Comparison of ENCODE assay signal across 8 mouse cellular contexts in genomic region chr8:109691769-109692168, GRCm38 (mm10). TPM values are rescaled to one million over a fixed set of nuclear protein-coding genes. Genes with fewer than 3 reads are reported as not detected.
DNase-seq lines count a peak whose midpoint lies in the region; ATAC-seq and TF ChIP-seq lines count a peak whose summit lies in the region.

No protein-coding gene starts in this region.

- no peaks in the 10 kb centered on the region for H3K9me3 ChIP-seq in kidney, embryonic 14.5 days (ENCODE audit: control insufficient read depth, low read length)
- H3K9me3 ChIP-seq in embryonic facial prominence, embryonic 14.5 days (ENCODE audit: control insufficient read depth, low read length), result no peaks in the 10 kb centered on the region
- H3K9me3 ChIP-seq in intestine, embryonic 16.5 days (ENCODE audit: control insufficient read depth, low read length), result no peaks in the 10 kb centered on the region

- peak overlapping the region; percentile 100 for H3K4me3 ChIP-seq in kidney, embryonic 14.5 days (ENCODE audit: low read length)
- peak overlapping the region; percentile 63 for H3K4me3 ChIP-seq in embryonic facial prominence, embryonic 14.5 days (ENCODE audit: low read depth, low read length)
- H3K4me3 ChIP-seq in intestine, embryonic 16.5 days (ENCODE audit: low read length), result peak overlapping the region; percentile 98
- H3K4me3 ChIP-seq in myocyte, result peak overlapping the region; percentile 83

- peaks cover 23% of the 10 kb centered on the region for H3K4me1 ChIP-seq in kidney, embryonic 14.5 days (ENCODE audit: control insufficient read depth, insufficient read depth, low read length)
- H3K4me1 ChIP-seq in embryonic facial prominence, embryonic 14.5 days (ENCODE audit: control insufficient read depth, insufficient read depth, low read length), result peaks cover 22% of the 10 kb centered on the region
- peaks cover 22% of the 10 kb centered on the region for H3K4me1 ChIP-seq in intestine, embryonic 16.5 days (ENCODE audit: control insufficient read depth, insufficient read depth, low read length)

- H3K4me2 ChIP-seq in kidney, embryonic 14.5 days (replicated peaks; ENCODE audit: low read depth, low read length), result peak overlapping the region; percentile 74
- peak overlapping the region; percentile 70 for H3K4me2 ChIP-seq in embryonic facial prominence, embryonic 14.5 days (ENCODE audit: low read depth, low read length)
- peak overlapping the region; percentile 64 for H3K4me2 ChIP-seq in intestine, embryonic 16.5 days (ENCODE audit: low read depth, low read length)
- H3K4me2 ChIP-seq in myocyte (ENCODE audit: low read depth), result peak overlapping the region; percentile 79

- intact Hi-C loops in left cerebral cortex, postnatal 10 days (cut with DNase I), result loop anchor here (2.0 kb wide), 1 partner anchor 83 kb away; the partner anchor contains the start of gene Dhodh

- H3K9ac ChIP-seq in kidney, embryonic 14.5 days (ENCODE audit: low read depth, low read length), result peak overlapping the region; percentile 96
- peak overlapping the region; percentile 80 for H3K9ac ChIP-seq in embryonic facial prominence, embryonic 14.5 days (ENCODE audit: low read depth, low read length)
- 0 out of 2 replicates have a peak overlapping the region, but pooled peaks have one; percentile 13 for H3K9ac ChIP-seq in intestine, embryonic 16.5 days (ENCODE audit: low read depth, low read length)

- H3K27ac ChIP-seq in kidney, embryonic 14.5 days (ENCODE audit: low read depth, low read length), result no peak overlapping the region
- H3K27ac ChIP-seq in embryonic facial prominence, embryonic 14.5 days (replicated peaks; ENCODE audit: low read depth, low read length), result no peak overlapping the region
- no peak overlapping the region for H3K27ac ChIP-seq in intestine, embryonic 16.5 days (ENCODE audit: low read length)

- no peak for ATAC-seq in kidney, embryonic 14.5 days (ENCODE audit: low FRiP score, low TSS enrichment)
- ATAC-seq in embryonic facial prominence, embryonic 14.5 days (ENCODE audit: low read depth), result no peak
- no peak for ATAC-seq in intestine, embryonic 16.5 days

- no peaks in the 10 kb centered on the region for H3K27me3 ChIP-seq in kidney, embryonic 14.5 days (ENCODE audit: control insufficient read depth, insufficient read depth, low read length)
- no peaks in the 10 kb centered on the region for H3K27me3 ChIP-seq in embryonic facial prominence, embryonic 14.5 days (replicated peaks; ENCODE audit: control insufficient read depth, insufficient read depth, low read length)
- H3K27me3 ChIP-seq in intestine, embryonic 16.5 days (replicated peaks; ENCODE audit: control insufficient read depth, insufficient read depth, low read length), result no peaks in the 10 kb centered on the region
- no peaks in the 10 kb centered on the region for H3K27me3 ChIP-seq in myocyte (ENCODE audit: control insufficient read depth, insufficient read depth, insufficient read length)

- no peak for TF ChIP-seq POLR2A in myocyte (IDR thresholded peaks at IDR 0.05; ENCODE audit: insufficient read length, low read depth)

- peaks cover 62% of the 10 kb centered on the region for H3K79me2 ChIP-seq in myocyte (ENCODE audit: control insufficient read depth, insufficient read depth)

- H3K36me3 ChIP-seq in kidney, embryonic 14.5 days (ENCODE audit: control insufficient read depth, insufficient read depth, low read length), result no peaks in the 10 kb centered on the region
- H3K36me3 ChIP-seq in embryonic facial prominence, embryonic 14.5 days (ENCODE audit: control insufficient read depth, insufficient read depth, low read length), result no peaks in the 10 kb centered on the region
- no peaks in the 10 kb centered on the region for H3K36me3 ChIP-seq in intestine, embryonic 16.5 days (ENCODE audit: control insufficient read depth, insufficient read depth, low read length)
- no peaks in the 10 kb centered on the region for H3K36me3 ChIP-seq in myocyte (ENCODE audit: control insufficient read depth, insufficient read depth)

- DNase-seq in kidney, postnatal 14 days, result no peak
- peak; percentile 31 for DNase-seq in MEL-GATA-1-ER (ENCODE audit: extremely low read depth, low read depth)
- peak; percentile 35 for DNase-seq in embryonic facial prominence, embryonic 14.5 days (ENCODE audit: low spot score)
- DNase-seq in layer of hippocampus, adult 8-10 months (ENCODE audit: low spot score in 2 of 2), result no peak
- no peak for DNase-seq in left cerebral cortex, postnatal 10 days (ENCODE audit: extremely low spot score in 1 of 2, low spot score in 2 of 2)

- WGBS in kidney, embryonic 14.5 days, result 56% methylated on average over 5 of the region's 5 CpGs
- 45% methylated on average over 5 of the region's 5 CpGs for whole genome bisulfite sequencing in embryonic facial prominence, embryonic 14.5 days
- 49% methylated on average over 5 of the region's 5 CpGs for WGBS in intestine, embryonic 16.5 days

- H3ac ChIP-seq in myocyte (ENCODE audit: control insufficient read depth, insufficient read length), result no peak overlapping the region

TF ChIP-seq in myocyte, 11 proteins besides CTCF, POLR2A, EP300 and RAD21:
- TF ChIP-seq CEBPB (IDR thresholded peaks at IDR 0.05; ENCODE audit: insufficient read depth, poor library complexity, severe bottlenecking) (no peak), MYOD1 (IDR thresholded peaks at IDR 0.05; ENCODE audit: control insufficient read depth in 1 of 3, insufficient read length in 2 of 3, low read depth in 2 of 3) (no peak), MAX (IDR thresholded peaks at IDR 0.05; ENCODE audit: low read depth) (no peak), TCF3 (IDR thresholded peaks at IDR 0.05; ENCODE audit: insufficient read length, low read depth) (no peak), USF1 (IDR thresholded peaks at IDR 0.05; ENCODE audit: low read depth) (no peak), TCF12 (IDR thresholded peaks at IDR 0.05; ENCODE audit: insufficient read depth, poor library complexity, severe bottlenecking) (no peak), E2F4 (IDR thresholded peaks at IDR 0.05; ENCODE audit: insufficient read depth) (no peak), REST (IDR thresholded peaks at IDR 0.05; ENCODE audit: insufficient read depth, insufficient read length) (no peak), POLR2AphosphoS2 (IDR thresholded peaks at IDR 0.05; ENCODE audit: insufficient read length, low read depth) (no peak), MYOG (IDR thresholded peaks at IDR 0.05; ENCODE audit: control insufficient read depth in 1 of 3, insufficient read depth in 1 of 3, insufficient read length in 2 of 3, low read depth in 2 of 3) (no peak), SRF (IDR thresholded peaks at IDR 0.05; ENCODE audit: control insufficient read depth, insufficient read length, low read depth) (no peak)

RNA-seq across cellular contexts. Expression of gene Ist1, which starts 1.3 kb away (rescaled TPM):
- polyA plus RNA-seq in kidney, embryonic 14.5 days (2014; fragmentation: Nextera tagmentation; extraction: Ambion mirVana), result 115 and 143 TPM in 2 replicates
- polyA plus RNA-seq in embryonic facial prominence, embryonic 14.5 days (2014; fragmentation: Nextera tagmentation; extraction: Ambion mirVana), result 118 and 136 TPM in 2 replicates
- polyA plus RNA-seq in intestine, embryonic 16.5 days (2015; fragmentation: Nextera tagmentation; extraction: Ambion mirVana), result 122 and 128 TPM in 2 replicates
- polyA plus RNA-seq in myocyte (2012; fragmentation: generic; extraction: Trizol), result 44.1 TPM
- 10 to 100 TPM; 81.9 to 94.4 (median 90.2) TPM for total RNA-seq in layer of hippocampus, adult 8-10 months (2022)
- total RNA-seq in left cerebral cortex, postnatal 10 days (2021), result 10 to 100 TPM; 79.7 to 80.9 TPM

RNA-seq across cellular contexts. Expression of gene Zfp821, which starts 13.6 kb away (rescaled TPM):
- polyA plus RNA-seq in kidney, embryonic 14.5 days (2014; fragmentation: Nextera tagmentation; extraction: Ambion mirVana), result 29.0 and 36.2 TPM in 2 replicates
- 22.4 and 24.9 TPM in 2 replicates for polyA plus RNA-seq in embryonic facial prominence, embryonic 14.5 days (2014; fragmentation: Nextera tagmentation; extraction: Ambion mirVana)
- 12.6 and 13.0 TPM in 2 replicates for polyA plus RNA-seq in intestine, embryonic 16.5 days (2015; fragmentation: Nextera tagmentation; extraction: Ambion mirVana)
- 10.7 TPM for polyA plus RNA-seq in myocyte (2012; fragmentation: generic; extraction: Trizol)
- total RNA-seq in layer of hippocampus, adult 8-10 months (2022), result 10 to 100 TPM; 38.5 to 44.4 (median 41.6) TPM
- total RNA-seq in left cerebral cortex, postnatal 10 days (2021), result 10 to 100 TPM; 64.8 to 69.0 TPM

RNA-seq across cellular contexts. Expression of gene Atxn1l, which starts 45.8 kb away (rescaled TPM):
- 5.4 and 5.6 TPM in 2 replicates for polyA plus RNA-seq in kidney, embryonic 14.5 days (2014; fragmentation: Nextera tagmentation; extraction: Ambion mirVana)
- 7.9 and 9.2 TPM in 2 replicates for polyA plus RNA-seq in embryonic facial prominence, embryonic 14.5 days (2014; fragmentation: Nextera tagmentation; extraction: Ambion mirVana)
- polyA plus RNA-seq in intestine, embryonic 16.5 days (2015; fragmentation: Nextera tagmentation; extraction: Ambion mirVana), result 4.5 and 5.1 TPM in 2 replicates
- 11.0 TPM for polyA plus RNA-seq in myocyte (2012; fragmentation: generic; extraction: Trizol)
- total RNA-seq in layer of hippocampus, adult 8-10 months (2022), result 10 to 100 TPM; 36.2 to 41.0 (median 39.6) TPM
- total RNA-seq in left cerebral cortex, postnatal 10 days (2021), result 10 to 100 TPM; 35.0 to 40.3 TPM

Comparison
In these comparisons a context has a peak if more than half of its experiments do, and no peak if none do; other contexts are left out.
1. H3K9ac ChIP-seq: peak in every context shown above with its lines; median percentile 96 in kidney, embryonic 14.5 days; 80 in embryonic facial prominence, embryonic 14.5 days; 13 in intestine, embryonic 16.5 days.
2. DNase-seq: peak in MEL-GATA-1-ER (single experiment) and embryonic facial prominence, embryonic 14.5 days (single experiment); none in kidney, postnatal 14 days (single experiment), layer of hippocampus, adult 8-10 months (0 of 2) and left cerebral cortex, postnatal 10 days (0 of 2).
3. Peak in every context shown above with its lines, with median percentiles within 50 percentile points of each other: H3K4me2 ChIP-seq and H3K4me3 ChIP-seq.